Mouse (Mus musculus): ENCODE results near the gene Setd5. TPM values are rescaled to one million over a fixed set of nuclear protein-coding genes. Genes with fewer than 3 reads are reported as not detected.
A peak's percentile ranks its signal among the peaks of the same experiment; 100 is the strongest.

Gene Setd5
- polyA plus RNA-seq, 2 experiments, result 90.2 to 93.8 TPM

- H3K4me3 ChIP-seq (replicated peaks; ENCODE audit: low read length), result no peak overlapping the region
- H3K9me3 ChIP-seq (ENCODE audit: control insufficient read depth, low read length), result no peaks in the 10 kb centered on the region
- H3K4me1 ChIP-seq (ENCODE audit: control insufficient read depth, insufficient read depth, low read length), result 0 out of 2 replicates have a peak, but pooled peaks cover 3% of the 10 kb centered on the region
- H3K4me2 ChIP-seq (replicated peaks; ENCODE audit: low read depth, low read length, severe bottlenecking), result peak overlapping the region; percentile 45; the same call in 1 of the 2 replicates
- H3K9ac ChIP-seq (ENCODE audit: low read depth, low read length, severe bottlenecking), result no peak overlapping the region
- no peak overlapping the region for H3K27ac ChIP-seq (replicated peaks; ENCODE audit: low read depth, low read length)
- H3K27me3 ChIP-seq (ENCODE audit: control insufficient read depth, insufficient read depth, low read length), result no peaks in the 10 kb centered on the region
- peak; percentile 34; the same call in 1 of the 2 replicates for ATAC-seq (ENCODE audit: low FRiP score, low read depth)
- no peaks in the 10 kb centered on the region for H3K36me3 ChIP-seq (ENCODE audit: control insufficient read depth, insufficient read depth, low read length)
- no peak for TF ChIP-seq POLR2A (IDR thresholded peaks at IDR 0.05; ENCODE audit: borderline replicate concordance, extremely low read depth, insufficient read depth, insufficient read length)
- no peak for DNase-seq (ENCODE audit: low spot score)
- WGBS, result 40% methylated on average over 5 of the region's 5 CpGs
These were observed 38.5 kb upstream of the Setd5 start for GRCm38 (mm10) chr6:113038735-113039058.

GRCm38 (mm10) chr6:113040319-113040718 lies 36.8 kb upstream of the Setd5 start:
- WGBS, result 75% methylated on average over 2 of the region's 2 CpGs

GRCm38 (mm10) chr6:113041215-113041990 lies 35.8 kb upstream of the Setd5 start:
- H3K9me3 ChIP-seq (ENCODE audit: control insufficient read depth, low read length), result no peaks in the 10 kb centered on the region
- H3K4me3 ChIP-seq (replicated peaks; ENCODE audit: low read length), result no peak overlapping the region
- H3K36me3 ChIP-seq (ENCODE audit: control insufficient read depth, insufficient read depth, low read length), result no peaks in the 10 kb centered on the region
- no peak overlapping the region for H3K27ac ChIP-seq (replicated peaks; ENCODE audit: low read depth, low read length)
- DNase-seq (ENCODE audit: low spot score) (no peak), ATAC-seq (ENCODE audit: low FRiP score, low read depth) (no peak)
- H3K4me1 ChIP-seq (ENCODE audit: control insufficient read depth, insufficient read depth, low read length), result 0 out of 2 replicates have a peak, but pooled peaks cover 3% of the 10 kb centered on the region
- 83% methylated on average over 11 of the region's 11 CpGs for WGBS
- H3K4me2 ChIP-seq (replicated peaks; ENCODE audit: low read depth, low read length, severe bottlenecking), result no peak overlapping the region
- no peaks in the 10 kb centered on the region for H3K27me3 ChIP-seq (ENCODE audit: control insufficient read depth, insufficient read depth, low read length)
- no peak overlapping the region for H3K9ac ChIP-seq (ENCODE audit: low read depth, low read length, severe bottlenecking)
- TF ChIP-seq POLR2A (IDR thresholded peaks at IDR 0.05; ENCODE audit: borderline replicate concordance, extremely low read depth, insufficient read depth, insufficient read length), result no peak

More at GRCm38 (mm10) chr6:113040319-113040718, 36.8 kb upstream of the Setd5 start:
- Histone ChIP-seq H3K9me3 (ENCODE audit: control insufficient read depth, low read length) (no peaks in the 10 kb centered on the region), H3K4me1 (ENCODE audit: control insufficient read depth, insufficient read depth, low read length) (0 out of 2 replicates have a peak, but pooled peaks cover 3% of the 10 kb centered on the region), H3K9ac (ENCODE audit: low read depth, low read length, severe bottlenecking) (no peak overlapping the region), H3K4me2 (replicated peaks; ENCODE audit: low read depth, low read length, severe bottlenecking) (no peak overlapping the region), H3K36me3 (ENCODE audit: control insufficient read depth, insufficient read depth, low read length) (no peaks in the 10 kb centered on the region), H3K27me3 (ENCODE audit: control insufficient read depth, insufficient read depth, low read length) (no peaks in the 10 kb centered on the region), H3K4me3 (replicated peaks; ENCODE audit: low read length) (no peak overlapping the region), H3K27ac (replicated peaks; ENCODE audit: low read depth, low read length) (no peak overlapping the region)
- no peak for TF ChIP-seq POLR2A (IDR thresholded peaks at IDR 0.05; ENCODE audit: borderline replicate concordance, extremely low read depth, insufficient read depth, insufficient read length)
- no peak for ATAC-seq (ENCODE audit: low FRiP score, low read depth)
- DNase-seq (ENCODE audit: low spot score), result no peak

- H3K27ac ChIP-seq (replicated peaks; ENCODE audit: low read depth, low read length), result peak overlapping the region; percentile 85
- no peak for DNase-seq (ENCODE audit: low spot score)
- peaks cover 14% of the 10 kb centered on the region for H3K36me3 ChIP-seq (ENCODE audit: control insufficient read depth, insufficient read depth, low read length)
- no peak for TF ChIP-seq POLR2A (IDR thresholded peaks at IDR 0.05; ENCODE audit: borderline replicate concordance, extremely low read depth, insufficient read depth, insufficient read length)
- peak; percentile 27 for ATAC-seq (ENCODE audit: low FRiP score, low read depth)
- peak overlapping the region; percentile 82 for H3K9ac ChIP-seq (ENCODE audit: low read depth, low read length, severe bottlenecking)
- H3K27me3 ChIP-seq (ENCODE audit: control insufficient read depth, insufficient read depth, low read length), result no peaks in the 10 kb centered on the region
- peak overlapping the region; percentile 79 for H3K4me3 ChIP-seq (replicated peaks; ENCODE audit: low read length)
- WGBS, result under 1% methylated on average over 11 of the region's 11 CpGs
- H3K4me2 ChIP-seq (replicated peaks; ENCODE audit: low read depth, low read length, severe bottlenecking), result peak overlapping the region; percentile 93
- H3K4me1 ChIP-seq (ENCODE audit: control insufficient read depth, insufficient read depth, low read length), result peaks cover 7% of the 10 kb centered on the region
- H3K9me3 ChIP-seq (ENCODE audit: control insufficient read depth, low read length), result no peaks in the 10 kb centered on the region
These were observed 31.6 kb upstream of the Setd5 start for GRCm38 (mm10) chr6:113045575-113045974.

GRCm38 (mm10) chr6:113046041-113046975 lies 30.9 kb upstream of the Setd5 start, which contains the start of gene Thumpd3:
TSS of gene Thumpd3 (plus strand) at chr6:113046225.
- WGBS, result under 1% methylated on average over 50 of the region's 59 CpGs
- peak; percentile 92; the same call in 1 of the 2 replicates for TF ChIP-seq POLR2A (IDR thresholded peaks at IDR 0.05; ENCODE audit: borderline replicate concordance, extremely low read depth, insufficient read depth, insufficient read length)

More at GRCm38 (mm10) chr6:113046041-113046975, 30.9 kb upstream of the Setd5 start, which contains the start of gene Thumpd3:
- H3K4me3 ChIP-seq (replicated peaks; ENCODE audit: low read length), result peak within 1 kb of the TSS; percentile 79
- peaks cover 22% of the 10 kb centered on the region for H3K36me3 ChIP-seq (ENCODE audit: control insufficient read depth, insufficient read depth, low read length)
- no peaks in the 10 kb centered on the region for H3K9me3 ChIP-seq (ENCODE audit: control insufficient read depth, low read length)
- H3K4me1 ChIP-seq (ENCODE audit: control insufficient read depth, insufficient read depth, low read length), result peaks cover 7% of the 10 kb centered on the region
- peak within 1 kb of the TSS; percentile 93 for H3K4me2 ChIP-seq (replicated peaks; ENCODE audit: low read depth, low read length, severe bottlenecking)
- peak; percentile 96 for DNase-seq (ENCODE audit: low spot score)
- H3K9ac ChIP-seq (ENCODE audit: low read depth, low read length, severe bottlenecking), result peak within 1 kb of the TSS; percentile 82
- ATAC-seq (ENCODE audit: low FRiP score, low read depth), result peak; percentile 99
- H3K27ac ChIP-seq (replicated peaks; ENCODE audit: low read depth, low read length), result peak within 1 kb of the TSS; percentile 85
- H3K27me3 ChIP-seq (ENCODE audit: control insufficient read depth, insufficient read depth, low read length), result no peaks in the 10 kb centered on the region
